Mouse (Mus musculus) spleen, adult 2 months (tissue): Measurements from ENCODE around the gene Spata33.

Experiments used
- CTCF ChIP-seq: fragments of 200-500 bp; IDR thresholded peaks from 2 replicates; pipeline ENCODE4 v1.5.1; 2011; ENCODE audit warnings: mild to moderate bottlenecking, inconsistent platforms; ENCODE audit not compliant: insufficient read depth, insufficient read length, insufficient replicate concordance; ENCODE audit errors: extremely low read depth
- POLR2A ChIP-seq: fragments of 200-500 bp; IDR thresholded peaks from 2 replicates; pipeline ENCODE4 v1.6.1; 2011; ENCODE audit warnings: low read depth, low read length, inconsistent platforms

GRCm38 (mm10) chr8:123248596-123248995, 36.0 kb downstream of the Spata33 start:
- no peak for TF ChIP-seq CTCF
- TF ChIP-seq POLR2A: no peak
